Mouse (Mus musculus) brain, adult 2 months (tissue): ENCODE data around the gene Babam2.
A peak's percentile ranks its signal among the peaks of the same experiment; 100 is the strongest.

Experiments
- DNase-seq: peaks from one replicate; pipeline ENCODE4 v3.0.0; 2011; ENCODE audit warnings: low read depth, low spot score

The Babam2 gene

DNA sequence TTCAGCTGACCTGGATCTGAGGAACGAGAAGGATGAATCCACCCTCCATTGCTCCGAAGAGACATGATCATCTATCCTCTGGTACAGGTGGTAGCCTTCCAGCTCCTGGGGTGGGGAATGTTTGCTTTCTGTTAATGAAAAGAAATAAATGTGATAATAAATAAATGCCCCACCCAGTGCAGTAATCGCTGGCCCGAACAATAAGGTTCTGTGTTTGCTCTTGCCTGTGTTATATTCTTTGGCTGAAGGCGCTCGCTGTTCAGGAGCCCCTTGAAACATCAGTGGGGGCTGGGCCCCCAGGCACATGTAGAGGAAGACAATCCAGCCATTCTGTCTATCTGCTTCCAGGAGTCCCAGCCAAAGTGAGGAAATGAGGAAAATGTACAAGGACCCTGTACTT lies 427.5 kb downstream of the Babam2 start:
- DNase-seq, result no peak

DNA sequence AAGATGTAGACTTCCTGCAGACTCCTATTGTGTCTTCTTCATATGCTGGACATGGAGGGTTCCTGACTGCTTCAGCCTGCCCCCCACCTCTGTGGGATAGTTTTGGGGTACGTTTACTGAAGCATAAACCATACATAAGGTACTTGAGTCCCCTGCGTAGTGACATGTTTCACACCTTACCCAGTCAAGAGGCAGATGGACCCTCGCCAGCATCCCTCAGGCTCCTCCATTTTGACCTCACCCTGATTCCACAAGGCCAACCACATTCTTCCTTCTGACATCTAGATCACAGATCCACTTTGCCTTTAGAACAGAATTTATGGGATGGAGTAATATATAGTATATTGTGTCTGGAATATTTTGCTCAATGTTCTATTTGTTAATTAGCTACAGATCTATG lies 429.7 kb downstream of the Babam2 start:
- DNase-seq, result no peak

DNA sequence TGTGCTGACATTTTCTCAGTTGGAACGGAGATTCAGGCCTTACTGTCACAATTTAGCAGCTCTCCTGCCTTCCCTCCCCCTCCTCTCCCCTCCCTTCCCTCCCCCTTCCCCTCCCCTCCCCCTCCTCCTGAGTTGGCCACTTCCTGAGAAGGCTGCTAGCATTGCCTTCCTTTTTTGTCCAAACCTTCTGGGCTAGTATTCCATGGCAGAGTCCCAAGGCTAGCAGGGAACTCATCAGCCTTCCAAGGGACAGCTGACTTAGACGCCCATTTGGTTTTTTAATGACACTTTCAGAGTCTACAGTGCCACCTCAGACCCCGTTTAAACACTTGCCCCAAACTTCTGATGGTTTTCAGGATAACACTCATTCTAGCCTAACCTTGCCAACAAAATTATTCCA lies 430.4 kb downstream of the Babam2 start:
- DNase-seq, result no peak

DNA sequence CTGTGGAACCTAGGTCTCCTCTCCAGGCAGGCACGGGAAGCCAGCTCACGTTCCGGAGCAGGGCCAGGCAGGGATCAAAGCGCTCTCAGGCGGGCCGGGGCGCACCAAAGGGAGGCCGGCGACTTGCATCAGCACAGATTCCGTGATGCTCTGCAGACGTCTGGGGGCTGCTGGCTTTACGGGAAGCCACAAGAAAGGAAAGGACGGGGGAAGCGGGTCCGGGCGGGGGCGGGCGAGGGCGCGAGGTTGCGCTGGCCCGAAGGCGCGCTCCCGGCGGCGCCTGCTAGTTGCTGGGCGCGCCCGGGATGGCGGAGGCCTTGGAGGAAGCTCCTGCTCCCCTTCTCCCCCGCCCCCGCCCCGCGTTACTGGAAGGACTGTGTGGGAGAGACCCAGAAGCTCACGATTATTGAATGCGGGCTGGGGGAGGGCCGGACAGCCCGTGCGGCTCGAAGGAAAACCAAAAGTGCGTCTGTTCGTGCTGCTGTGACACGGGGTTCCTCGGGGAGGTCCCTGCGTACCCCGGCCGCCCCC lies 435.6 kb downstream of the Babam2 start:
- DNase-seq, result peak; percentile 88

DNA sequence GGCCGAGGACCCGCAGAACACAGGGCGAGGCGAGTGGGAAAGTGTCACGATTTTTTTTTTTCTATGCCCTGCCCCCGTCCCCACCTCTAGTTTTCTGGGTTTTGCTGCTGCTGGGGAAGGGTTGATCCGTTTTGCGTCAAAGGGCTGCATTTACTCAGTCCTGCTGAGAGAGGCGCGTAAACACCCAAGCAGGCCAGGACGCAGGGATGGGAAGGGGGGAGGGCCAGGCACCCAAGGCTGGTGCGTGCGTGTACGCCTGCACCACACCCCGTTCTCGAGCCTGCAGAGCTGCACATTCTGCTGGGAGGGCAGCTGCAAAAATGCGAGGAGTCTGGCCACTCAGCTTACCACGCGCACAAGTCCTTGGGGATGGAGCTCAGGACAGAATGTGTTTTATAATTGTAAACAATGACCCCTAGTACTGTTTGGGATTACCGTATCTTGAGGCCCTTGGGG lies 436.1 kb downstream of the Babam2 start:
- DNase-seq, result peak; percentile 92

DNA sequence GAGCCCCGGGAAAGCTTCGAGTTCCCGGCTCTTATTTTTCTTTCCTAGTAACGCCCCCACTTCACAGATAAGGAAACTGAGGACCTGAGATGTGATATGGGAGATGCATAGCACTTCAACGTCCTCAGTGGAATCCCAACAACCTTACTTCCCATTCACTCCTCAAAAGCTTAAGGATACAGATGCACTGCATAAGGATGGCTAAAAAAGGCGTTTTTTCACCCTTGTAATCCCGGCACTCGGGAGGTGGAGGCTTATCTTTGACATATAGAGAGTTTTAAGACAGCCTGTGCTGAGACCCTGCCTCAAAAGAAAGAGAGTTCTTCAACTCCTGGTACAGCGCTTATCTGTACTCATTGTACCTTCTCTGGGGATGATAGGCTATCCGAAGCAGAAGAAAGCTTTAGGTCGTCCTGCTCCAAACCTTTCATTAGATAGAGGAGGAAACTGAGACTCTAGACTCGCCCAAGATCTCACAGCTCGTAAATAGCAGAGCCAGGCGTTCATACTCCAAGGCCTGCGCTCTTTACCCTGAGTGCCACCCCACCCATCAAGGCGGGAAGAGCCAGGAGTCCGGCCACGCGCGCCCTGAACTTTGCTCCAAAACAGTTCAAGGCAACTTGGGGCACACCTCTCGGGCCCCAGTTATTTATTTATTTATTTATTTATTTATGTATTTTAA lies 436.7 kb downstream of the Babam2 start:
- no peak for DNase-seq
